Mouse (Mus musculus) cerebellum, adult 11-12 months (tissue): ENCODE results near the gene Fndc10.

Source experiments
- DNase-seq: peaks from one replicate; pipeline ENCODE4 v3.0.0; 2022

The Fndc10 gene

DNA sequence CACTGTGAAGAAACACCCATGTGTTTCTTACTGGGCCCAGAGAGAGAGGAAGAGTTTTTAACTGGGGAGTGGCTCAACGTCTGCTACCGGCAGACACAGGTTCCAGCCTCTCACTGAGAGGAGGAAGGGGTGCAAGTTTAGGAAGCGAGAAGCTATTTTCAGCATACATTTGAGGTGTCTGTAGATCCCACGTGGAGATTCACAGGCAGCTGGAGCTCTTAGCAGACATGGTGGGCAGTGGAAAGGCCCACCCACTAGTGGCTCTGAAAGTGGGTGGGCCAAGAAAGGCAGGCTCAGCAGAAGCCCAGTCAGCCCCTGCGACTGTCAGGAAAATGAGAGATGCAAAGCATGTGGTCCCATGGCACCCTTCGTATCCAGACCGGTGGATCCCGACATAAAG is 44.1 kb downstream of the Fndc10 start:
- DNase-seq, result no peak

DNA sequence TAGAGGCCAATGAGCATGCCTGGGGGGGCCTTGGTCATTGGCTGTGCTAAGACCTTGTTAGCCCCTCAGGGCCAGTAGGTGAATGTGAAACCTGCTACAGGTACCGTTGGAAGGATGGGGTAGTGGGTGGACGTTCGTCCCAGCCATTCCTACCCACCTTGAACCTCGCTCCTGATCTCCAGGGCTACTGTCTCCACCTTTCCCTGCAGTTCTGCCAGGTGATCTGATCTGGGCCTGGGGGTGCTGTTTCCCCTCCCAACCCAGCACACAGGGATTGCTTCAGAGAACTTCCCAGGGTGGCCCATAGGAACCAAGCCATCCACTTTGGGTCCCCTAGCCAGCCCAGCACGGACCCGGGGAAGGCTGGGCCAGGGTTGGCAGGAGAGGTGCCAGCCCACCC is 45.0 kb downstream of the Fndc10 start:
- DNase-seq, result peak; percentile 69

DNA sequence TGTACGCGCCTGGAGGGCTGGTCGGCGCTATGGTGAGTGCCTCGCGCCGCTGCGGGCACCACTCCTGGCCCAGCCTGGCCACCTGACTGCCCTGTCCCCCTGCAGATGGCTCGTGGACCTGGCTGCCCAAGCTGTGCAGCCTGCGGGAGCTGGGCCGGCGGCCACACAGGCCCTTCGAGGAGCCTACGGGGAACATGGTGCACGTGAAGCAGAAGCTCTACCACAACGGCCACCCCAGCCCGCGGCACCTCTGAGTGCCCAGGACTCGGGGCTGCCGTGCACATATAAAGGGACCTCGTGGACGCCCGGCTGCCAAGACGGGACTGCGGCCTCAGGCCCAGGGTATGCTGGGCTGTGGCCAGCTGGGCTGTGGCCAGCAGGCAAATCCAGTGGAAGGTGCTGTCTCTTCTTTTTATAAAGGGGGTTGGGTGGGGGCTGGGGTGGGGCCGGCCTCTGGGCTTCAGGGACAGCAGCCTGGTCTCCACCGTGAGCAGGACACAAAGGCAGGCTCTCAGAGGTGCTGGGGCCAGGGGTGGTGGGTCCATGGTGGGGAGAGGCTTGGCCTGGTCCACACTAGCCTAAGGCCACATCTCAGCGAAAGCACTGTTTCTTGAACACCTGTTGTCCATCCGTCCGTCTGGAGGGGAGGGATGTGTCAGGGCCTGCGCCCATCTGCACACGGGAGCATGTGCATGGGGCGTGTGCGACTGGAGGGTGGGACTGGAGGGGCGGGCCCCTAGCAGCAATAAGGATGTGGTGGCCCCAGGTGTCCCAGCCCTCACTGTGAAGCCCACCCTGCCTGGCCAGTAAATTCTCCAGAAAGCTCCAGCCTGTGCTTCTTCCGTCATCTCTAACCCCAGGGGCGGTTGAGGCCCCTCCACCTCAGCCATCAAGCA is 45.8 kb downstream of the Fndc10 start:
- DNase-seq, result peak; percentile 87

DNA sequence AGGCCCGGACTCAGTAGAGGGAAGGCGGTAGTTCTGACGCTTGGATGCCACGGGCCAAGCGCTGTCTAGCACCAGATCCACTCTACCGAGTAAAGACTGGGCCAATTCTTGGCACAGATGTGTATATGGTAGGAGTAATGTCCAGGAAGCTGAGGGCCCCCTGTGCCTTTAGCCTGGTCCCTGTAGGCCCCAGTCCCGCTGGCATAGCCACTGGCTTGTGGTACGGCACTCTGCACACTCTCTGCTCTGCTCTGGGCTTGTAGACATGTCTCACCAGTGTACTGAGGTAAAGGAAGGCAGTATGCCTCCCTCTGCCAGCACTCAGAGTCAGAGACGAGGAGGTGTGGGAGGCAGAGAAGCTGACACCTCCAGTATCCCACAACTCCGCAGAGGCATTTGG is 46.5 kb downstream of the Fndc10 start:
- DNase-seq, result peak; percentile 49

DNA sequence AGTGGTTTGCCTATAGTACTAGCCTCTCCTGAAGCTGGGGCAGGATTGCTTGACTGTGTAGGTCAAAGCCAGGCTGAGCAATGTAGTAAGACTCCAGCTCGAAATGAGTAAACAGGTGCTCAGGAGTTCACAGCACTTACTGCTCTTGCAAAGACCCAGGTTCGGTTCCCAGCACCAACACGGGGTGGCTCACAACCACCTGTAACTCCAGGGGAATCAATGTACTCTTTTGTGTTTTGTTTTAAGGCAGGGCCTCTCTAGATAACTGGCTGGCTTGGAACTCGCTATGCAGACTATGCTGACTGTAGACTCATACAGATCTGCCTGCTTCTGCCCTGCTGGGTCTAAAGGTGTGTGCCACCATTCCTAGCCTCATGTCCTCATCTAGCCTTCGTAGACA is 48.5 kb downstream of the Fndc10 start:
- DNase-seq, result no peak

DNA sequence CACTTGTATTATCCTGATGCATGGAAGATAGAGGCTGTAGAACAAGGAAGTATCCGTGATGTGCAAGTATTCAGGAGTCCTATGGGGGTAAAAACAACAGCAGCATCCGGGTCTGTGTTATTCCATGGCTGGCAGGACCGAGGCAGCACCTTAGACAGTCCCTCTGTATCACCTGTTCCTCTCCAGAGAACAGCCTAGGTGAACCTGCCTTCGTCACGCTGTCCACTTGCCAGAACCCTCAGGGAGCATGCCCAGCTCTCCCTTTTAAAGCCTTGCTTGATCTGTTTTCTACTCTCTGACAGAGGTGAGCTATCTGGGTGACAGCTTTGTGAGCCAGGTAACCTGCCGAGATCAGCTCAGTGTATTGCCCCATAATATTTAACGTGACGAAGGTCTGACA is 50.3 kb downstream of the Fndc10 start:
- DNase-seq, result peak; percentile 70

DNA sequence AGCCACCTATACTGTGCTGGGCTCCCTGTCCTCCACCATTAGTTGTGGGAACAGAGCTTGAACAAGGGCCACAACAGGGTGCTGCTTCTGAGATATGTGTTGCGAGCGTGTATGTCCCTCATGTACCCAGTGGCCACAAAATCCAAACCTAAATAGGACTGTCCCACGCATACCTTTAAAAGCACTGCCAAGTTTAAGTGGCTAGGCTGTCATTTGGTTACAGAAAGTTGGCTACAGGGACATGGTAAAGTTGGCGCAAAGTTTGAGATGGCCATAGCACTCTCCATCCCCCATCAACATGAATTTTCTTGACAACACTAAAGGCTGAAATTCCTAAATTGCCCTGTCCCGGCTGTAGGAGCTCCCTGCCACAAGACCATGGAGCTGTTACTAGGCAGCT is 51.0 kb downstream of the Fndc10 start:
- DNase-seq, result no peak
